Mouse (Mus musculus) c-Kit-negative CD71-positive TER-119-positive erythroid progenitor cells, embryonic 14.5 days (primary cell): ENCODE measurements around the gene Fgd6.
A peak's percentile ranks its signal among the peaks of the same experiment; 100 is the strongest.

Experiments used
- DNase-seq: peaks from one replicate; pipeline ENCODE4 v3.0.0-alpha.2; 2013; ENCODE audit warnings: low read depth, low spot score

The Fgd6 gene

GRCm38 (mm10) chr10:94035658-94036374, at the start of gene Fgd6, which contains the start of gene Vezt:
Gene Fgd6 (plus strand): TSS chr10:94036001.
Gene Vezt (minus strand): TSS chr10:94035817.
- DNase-seq, result peak; percentile 100

GRCm38 (mm10) chr10:93994136-93994535, 41.7 kb upstream of the Fgd6 start:
- DNase-seq, result no peak

- DNase-seq, result no peak
Measured at GRCm38 (mm10) chr10:93995100-93995499, 40.7 kb upstream of the Fgd6 start.

GRCm38 (mm10) chr10:93999357-93999756, 36.4 kb upstream of the Fgd6 start:
- no peak for DNase-seq

GRCm38 (mm10) chr10:94000223-94000622, 35.6 kb upstream of the Fgd6 start:
- DNase-seq, result no peak

- DNase-seq, result no peak
Measured at GRCm38 (mm10) chr10:94008356-94008755, 27.4 kb upstream of the Fgd6 start.

GRCm38 (mm10) chr10:94009991-94010679, 25.7 kb upstream of the Fgd6 start:
- DNase-seq, result no peak

GRCm38 (mm10) chr10:94011024-94011423, 24.8 kb upstream of the Fgd6 start:
- no peak for DNase-seq

GRCm38 (mm10) chr10:94013196-94013595, 22.6 kb upstream of the Fgd6 start:
- peak; percentile 51 for DNase-seq

- DNase-seq, result no peak
Measured at GRCm38 (mm10) chr10:94014200-94014599, 21.6 kb upstream of the Fgd6 start.

- DNase-seq, result no peak
Measured at GRCm38 (mm10) chr10:94017455-94017854, 18.3 kb upstream of the Fgd6 start.

- DNase-seq, result peak; percentile 76
Measured at GRCm38 (mm10) chr10:94020587-94020986, 15.2 kb upstream of the Fgd6 start.

GRCm38 (mm10) chr10:94021059-94021458, 14.7 kb upstream of the Fgd6 start:
- no peak for DNase-seq

- DNase-seq, result no peak
Measured at GRCm38 (mm10) chr10:94025079-94025478, 10.7 kb upstream of the Fgd6 start.

GRCm38 (mm10) chr10:94028493-94028892, 7.3 kb upstream of the Fgd6 start:
- DNase-seq, result no peak

- no peak for DNase-seq
Measured at GRCm38 (mm10) chr10:94031164-94031563, 4.6 kb upstream of the Fgd6 start.

GRCm38 (mm10) chr10:94034876-94035657, 734 bp upstream of the Fgd6 start:
- peak; percentile 71 for DNase-seq

GRCm38 (mm10) chr10:94036375-94036758, 566 bp downstream of the Fgd6 start:
- DNase-seq, result peak; percentile 38

GRCm38 (mm10) chr10:94037196-94037595, 1.4 kb downstream of the Fgd6 start:
- no peak for DNase-seq

- DNase-seq, result no peak
Measured at GRCm38 (mm10) chr10:94037596-94037995, 1.8 kb downstream of the Fgd6 start.

GRCm38 (mm10) chr10:94038366-94039260, 2.8 kb downstream of the Fgd6 start:
- DNase-seq, result no peak
